Mouse (Mus musculus) ES-E14 (cell line): ENCODE measurements around the gene Fam118b. TPM values are rescaled to one million over a fixed set of nuclear protein-coding genes. Genes with fewer than 3 reads are reported as not detected.

ENCODE experiments used
- DNase-seq: peaks from one replicate; pipeline ENCODE4 v3.0.0-alpha.2; 2013; ENCODE audit warnings: low read depth, low spot score
- H3K27ac ChIP-seq: 2 replicates; pipeline ENCODE4 v1.5.1; 2012; ENCODE audit warnings: low read depth, mild to moderate bottlenecking, low read length, moderate library complexity, mixed read lengths; ENCODE audit not compliant: poor library complexity, insufficient read depth, severe bottlenecking
- H3K36me3 ChIP-seq: 2 replicates; pipeline ENCODE4 v1.6.1; 2012; ENCODE audit warnings: mild to moderate bottlenecking, low read length, moderate library complexity, mixed read lengths; ENCODE audit not compliant: control insufficient read depth, poor library complexity, insufficient read depth, severe bottlenecking
- H3K4me1 ChIP-seq, 2 experiments: fragments of 150-350 bp in 1 of 2; sonication (generic) in 1 of 2; 2 replicates each; pipeline ENCODE4 v1.6.1; 2012; ENCODE audit warnings: low read length in 2 of 2, mild to moderate bottlenecking in 1 of 2, mixed read lengths in 1 of 2; ENCODE audit not compliant: control insufficient read depth in 2 of 2, insufficient read depth in 2 of 2, poor library complexity in 1 of 2
- H3K4me3 ChIP-seq, 2 experiments: fragments of 150-350 bp in 1 of 2; sonication (generic) in 1 of 2; 2 replicates each; pipeline ENCODE4 v1.5.1; 2012; ENCODE audit warnings: low read length in 2 of 2, low read depth in 1 of 2, mild to moderate bottlenecking in 1 of 2, mixed read lengths in 1 of 2; ENCODE audit not compliant: insufficient read depth in 1 of 2, poor library complexity in 1 of 2, severe bottlenecking in 1 of 2
- H3K9ac ChIP-seq: 2 replicates; pipeline ENCODE4 v1.6.1; 2012; ENCODE audit warnings: low read depth, mild to moderate bottlenecking, low read length, mixed read lengths; ENCODE audit not compliant: poor library complexity, insufficient read depth, severe bottlenecking
- H3K9me3 ChIP-seq: fragments of 150-350 bp; sonication (generic); 2 replicates; pipeline ENCODE4 v1.6.1; 2012; ENCODE audit warnings: low read depth, mild to moderate bottlenecking, low read length; ENCODE audit not compliant: control insufficient read depth, insufficient read depth
- CHD2 ChIP-seq: IDR thresholded peaks from 2 replicates; pipeline ENCODE4 v1.6.1; 2014; ENCODE audit warnings: mild to moderate bottlenecking, low read depth, low read length, inconsistent platforms
- HCFC1 ChIP-seq: IDR thresholded peaks from 2 replicates; pipeline ENCODE4 v1.6.1; 2012; ENCODE audit warnings: low read length, inconsistent platforms, borderline replicate concordance; ENCODE audit not compliant: insufficient read depth
- MAFK ChIP-seq: IDR thresholded peaks from 2 replicates; pipeline ENCODE4 v1.6.1; 2014; ENCODE audit warnings: mild to moderate bottlenecking, low read depth, low read length, inconsistent platforms; ENCODE audit not compliant: insufficient read depth
- ZC3H11A ChIP-seq: IDR thresholded peaks from 2 replicates; pipeline ENCODE4 v1.6.1; 2012; ENCODE audit warnings: low read depth, mild to moderate bottlenecking, inconsistent platforms, low read length, borderline replicate concordance
- ZNF384 ChIP-seq: IDR thresholded peaks from 2 replicates; pipeline ENCODE4 v1.6.1; 2012; ENCODE audit warnings: low read depth, low read length, inconsistent platforms
- in situ Hi-C, 2 experiments: fragments of 600-800 bp; cut with MboI; formaldehyde crosslinking; loops; one replicate each; pipeline ENCODE4 v1.15.1; 2025; ENCODE audit warnings: low sequenced_read_pairs in 2 of 2, inconsistent platforms in 1 of 2; ENCODE audit not compliant: unreplicated experiment in 2 of 2
- total RNA-seq: library from RNA; depleted of rRNA; stranded (reverse); fragments of 300-350 nt; gene quantifications from 2 replicates; pipeline ENCODE4 v1.2.3, GENCODE M21; 2012

The Fam118b gene
- total RNA-seq, 1 experiment: 26.9 TPM

DNA sequence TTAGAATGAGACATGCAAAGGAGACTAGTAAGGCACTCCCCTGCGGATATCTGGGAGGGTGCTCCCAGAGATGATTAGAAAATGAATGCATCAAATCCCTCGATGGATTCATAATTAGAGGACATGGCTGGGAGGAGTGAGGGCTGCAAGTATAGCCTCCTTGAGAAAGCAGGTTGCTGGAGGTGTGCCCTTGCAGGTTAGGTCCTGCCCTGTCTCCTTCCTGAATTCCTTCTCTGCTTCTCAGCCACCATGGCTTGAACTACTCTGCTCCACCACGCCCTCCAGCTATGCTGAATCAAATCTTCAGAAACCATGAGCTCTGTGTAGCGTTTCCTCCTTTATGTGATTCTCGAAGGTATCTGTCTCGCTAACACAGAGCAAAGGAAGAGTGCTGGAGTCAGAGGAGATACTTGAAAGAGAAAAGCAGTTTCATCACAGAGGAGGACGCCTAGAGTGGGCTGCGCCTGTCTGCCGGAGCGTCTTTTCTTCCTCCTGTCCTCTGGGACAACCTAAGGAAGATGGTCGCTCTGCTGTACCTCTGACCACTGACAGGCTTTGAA is 74.5 kb downstream of the Fam118b start:
- H3K4me1 ChIP-seq: peaks cover 0 to 6% of the 10 kb centered on the region in 2 experiments; a peak in 1 of 4 replicates
- H3K36me3 ChIP-seq: peaks cover 4% of the 10 kb centered on the region; the same call in 1 of the 2 replicates
- H3K9me3 ChIP-seq: no peaks in the 10 kb centered on the region
- no peak overlapping the region for H3K27ac ChIP-seq
- TF ChIP-seq ZNF384: no peak
- TF ChIP-seq ZC3H11A: no peak
- TF ChIP-seq HCFC1: no peak
- no peak for TF ChIP-seq CHD2
- no peak for TF ChIP-seq MAFK
- in situ Hi-C loops: no loop called here
- no peak overlapping the region for H3K9ac ChIP-seq
- H3K4me3 ChIP-seq: no peak overlapping the region
- DNase-seq: no peak

DNA sequence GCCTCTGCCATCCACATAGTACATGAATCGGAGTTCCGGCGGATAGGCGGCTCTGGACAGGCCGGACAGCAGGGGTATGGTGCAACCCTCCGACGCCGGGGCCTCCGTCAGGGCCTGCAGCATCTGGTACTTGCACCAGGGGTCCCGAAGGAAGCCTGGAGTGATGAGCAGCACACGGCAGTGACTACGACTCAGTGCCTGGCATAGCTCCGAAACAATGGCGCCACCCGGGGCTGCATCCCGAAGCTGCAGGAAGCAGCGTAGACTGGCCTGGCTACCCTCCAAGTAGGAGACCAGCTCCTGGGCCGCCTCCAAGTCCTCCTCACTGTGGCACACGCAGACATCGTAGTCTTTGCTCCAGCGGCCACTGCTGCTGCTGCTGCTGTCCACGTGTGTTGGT is 78.9 kb downstream of the Fam118b start:
- H3K4me3 ChIP-seq: peak overlapping the region; percentile 38 to 40; a peak in 2 of 4 replicates
- no peak for TF ChIP-seq ZNF384
- TF ChIP-seq CHD2: no peak
- no peak for TF ChIP-seq ZC3H11A
- TF ChIP-seq MAFK: no peak
- TF ChIP-seq HCFC1: no peak
- peaks cover 0 to 7% of the 10 kb centered on the region in 2 experiments; a peak in 1 of 4 replicates for H3K4me1 ChIP-seq
- peaks cover 5% of the 10 kb centered on the region for H3K36me3 ChIP-seq
- peak overlapping the region; percentile 19; the same call in 1 of the 2 replicates for H3K9ac ChIP-seq
- no peak for DNase-seq
- in situ Hi-C loops: no loop called here
- no peaks in the 10 kb centered on the region for H3K9me3 ChIP-seq
- no peak overlapping the region for H3K27ac ChIP-seq

DNA sequence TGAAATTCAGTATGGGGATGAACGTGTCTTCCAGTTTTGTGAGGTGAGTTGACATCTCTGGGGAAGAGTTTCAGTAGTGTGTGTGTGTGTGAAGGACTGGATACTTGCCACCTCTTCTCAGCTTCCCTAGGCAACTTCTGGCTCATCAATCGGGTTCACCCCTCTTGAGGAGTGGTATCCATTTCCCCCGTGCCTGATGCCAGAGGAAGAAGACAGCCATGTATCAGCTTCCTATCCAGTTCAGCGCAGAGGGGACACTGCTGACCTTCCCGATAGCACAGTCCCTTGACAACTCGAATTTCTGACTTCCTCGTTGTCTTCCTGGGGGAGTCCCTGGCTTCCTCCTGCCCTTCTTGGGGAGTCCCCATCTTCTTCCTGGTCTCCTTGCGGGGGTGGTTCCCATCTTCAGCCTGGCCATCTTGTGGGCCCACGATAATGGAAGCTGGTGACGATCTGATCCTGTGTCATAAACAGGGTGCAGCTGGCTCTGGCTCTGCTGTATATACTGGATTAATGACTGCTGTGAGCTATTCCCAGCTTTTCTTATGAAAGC is 80.2 kb downstream of the Fam118b start:
- H3K9ac ChIP-seq: no peak overlapping the region
- no peaks in the 10 kb centered on the region for H3K9me3 ChIP-seq
- H3K4me1 ChIP-seq: peaks cover 0 to 3% of the 10 kb centered on the region in 2 experiments; a peak in 1 of 4 replicates
- H3K36me3 ChIP-seq: peaks cover 5% of the 10 kb centered on the region
- H3K4me3 ChIP-seq: no peak overlapping the region
- TF ChIP-seq MAFK (no peak), ZNF384 (no peak), HCFC1 (no peak), CHD2 (no peak), ZC3H11A (no peak)
- in situ Hi-C loops: no loop called here
- no peak overlapping the region for H3K27ac ChIP-seq
- DNase-seq: no peak

DNA sequence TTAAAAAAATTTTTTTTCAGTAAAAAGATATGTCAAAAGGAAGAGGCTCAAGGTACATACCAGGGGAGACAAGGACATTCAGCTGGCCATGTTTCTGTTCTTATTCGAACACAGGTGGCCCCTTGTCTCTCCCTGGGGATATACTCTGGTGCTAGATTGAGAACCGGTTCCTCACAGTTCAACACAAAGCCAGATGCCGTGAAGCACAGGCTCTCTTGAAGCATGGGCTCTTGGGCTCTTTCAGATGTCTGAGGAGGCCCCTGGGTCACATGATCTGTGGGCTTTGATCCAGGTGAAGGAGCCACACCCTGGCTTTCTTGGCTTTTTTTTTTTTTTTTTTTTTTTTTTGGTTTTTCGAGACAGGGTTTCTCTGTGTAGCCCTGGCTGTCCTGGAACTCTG is 81.2 kb downstream of the Fam118b start:
- Histone ChIP-seq H3K9ac (no peak overlapping the region), H3K4me3 (no peak overlapping the region), H3K4me1 (peaks cover 0 to 3% of the 10 kb centered on the region in 2 experiments; a peak in 1 of 4 replicates), H3K9me3 (no peaks in the 10 kb centered on the region), H3K27ac (no peak overlapping the region), H3K36me3 (peaks cover 5% of the 10 kb centered on the region)
- no peak for DNase-seq
- TF ChIP-seq ZC3H11A: no peak
- TF ChIP-seq HCFC1: no peak
- no peak for TF ChIP-seq MAFK
- TF ChIP-seq ZNF384: peak; percentile 65
- TF ChIP-seq CHD2: no peak
- in situ Hi-C loops: no loop called here
